Mouse (Mus musculus) liver, embryonic 14.5 days (tissue): ENCODE results near the gene Fam13c.

Experiments used
- CTCF ChIP-seq: IDR thresholded peaks from 2 replicates; pipeline ENCODE4 v1.5.1; 2016; ENCODE audit warnings: antibody characterized with exemption, low read depth, control low read depth
- EP300 ChIP-seq: IDR thresholded peaks from 2 replicates; pipeline ENCODE4 v1.6.1; 2016; ENCODE audit warnings: antibody characterized with exemption, low read depth

DNA sequence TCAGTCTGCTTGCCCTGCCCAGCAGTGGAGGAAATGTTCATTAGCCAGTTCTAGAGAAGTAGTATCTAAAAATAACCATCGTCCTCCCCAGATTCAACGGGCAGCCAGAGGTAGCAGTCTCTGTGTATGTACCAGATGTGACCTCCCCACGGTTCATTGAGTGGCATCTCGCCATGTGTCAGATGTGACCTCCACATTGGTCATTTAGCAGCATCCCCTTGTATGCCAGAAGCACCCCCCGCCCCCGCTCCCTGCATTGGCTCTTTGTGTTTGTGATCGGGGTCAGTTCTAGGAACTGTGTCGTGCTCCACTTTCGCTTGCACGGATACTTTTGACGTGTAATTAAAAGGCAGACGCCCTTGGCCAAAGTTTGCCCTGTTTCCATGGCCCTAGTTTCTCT, 95.1 kb downstream of the Fam13c start:
- TF ChIP-seq CTCF (no peak), EP300 (no peak)
